Mouse (Mus musculus) heart, embryonic 11.5 days (tissue): ENCODE data around the gene Skap1. TPM values are rescaled to one million over a fixed set of nuclear protein-coding genes. Genes with fewer than 3 reads are reported as not detected.

Experiments used
- ATAC-seq: fragments of 200-750 bp; cut with Nextera tagmentation; replicated peaks from 2 replicates; pipeline ENCODE4 v1.8.0; 2017; ENCODE audit warnings: moderate library complexity; ENCODE audit not compliant: insufficient number of reproducible peaks, low FRiP score, low TSS enrichment
- H3K27ac ChIP-seq: fragments of 300-500 bp; sonication (generic); 2 replicates; pipeline ENCODE4 v1.5.1; 2014; ENCODE audit warnings: mild to moderate bottlenecking, low read depth, low read length
- H3K27me3 ChIP-seq: fragments of 300-500 bp; sonication (generic); 2 replicates; pipeline ENCODE4 v1.6.1; 2014; ENCODE audit warnings: mild to moderate bottlenecking, low read length, mixed read lengths; ENCODE audit not compliant: control insufficient read depth, insufficient read depth
- H3K36me3 ChIP-seq: fragments of 300-500 bp; sonication (generic); 2 replicates; pipeline ENCODE4 v1.6.1; 2014; ENCODE audit warnings: mild to moderate bottlenecking, low read length, moderate library complexity, mixed read lengths; ENCODE audit not compliant: control insufficient read depth, insufficient read depth
- H3K4me1 ChIP-seq: fragments of 300-500 bp; sonication (generic); 2 replicates; pipeline ENCODE4 v1.6.1; 2014; ENCODE audit warnings: low read length; ENCODE audit not compliant: control insufficient read depth, insufficient read depth
- H3K4me2 ChIP-seq: fragments of 300-500 bp; sonication (generic); 2 replicates; pipeline ENCODE4 v1.6.1; 2014; ENCODE audit warnings: mild to moderate bottlenecking, moderate library complexity
- H3K4me3 ChIP-seq: fragments of 300-500 bp; sonication (generic); 2 replicates; pipeline ENCODE4 v1.5.1; 2014; ENCODE audit warnings: low read depth, low read length
- H3K9ac ChIP-seq: fragments of 300-500 bp; sonication (generic); 2 replicates; pipeline ENCODE4 v1.6.1; 2014; ENCODE audit warnings: mild to moderate bottlenecking, low read depth, low read length, moderate library complexity
- H3K9me3 ChIP-seq: fragments of 300-500 bp; sonication (generic); replicated peaks from 2 replicates; pipeline ENCODE4 v1.6.1; 2016; ENCODE audit warnings: low read length; ENCODE audit not compliant: control insufficient read depth
- WGBS: fragments of 180-500 bp; shearing (Covaris S2); extraction: QIAGEN DNeasy Blood & Tissue Kit; methylation state at CpG from one replicate; pipeline ENCODE4 v1.1.7; 2014; ENCODE audit not compliant: insufficient replicate concordance; 5-methylcytosine and 5-hydroxymethylcytosine counted together
- polyA plus RNA-seq: library from polyadenylated mRNA; unstranded; fragments of >200 nt; fragmentation: Nextera tagmentation; extraction: Ambion mirVana; gene quantifications from 2 replicates; pipeline ENCODE4 v1.2.1, GENCODE M21; 2014

Skap1 gene
- polyA plus RNA-seq, 1 experiment from 2014 or later: 0.46 TPM

DNA sequence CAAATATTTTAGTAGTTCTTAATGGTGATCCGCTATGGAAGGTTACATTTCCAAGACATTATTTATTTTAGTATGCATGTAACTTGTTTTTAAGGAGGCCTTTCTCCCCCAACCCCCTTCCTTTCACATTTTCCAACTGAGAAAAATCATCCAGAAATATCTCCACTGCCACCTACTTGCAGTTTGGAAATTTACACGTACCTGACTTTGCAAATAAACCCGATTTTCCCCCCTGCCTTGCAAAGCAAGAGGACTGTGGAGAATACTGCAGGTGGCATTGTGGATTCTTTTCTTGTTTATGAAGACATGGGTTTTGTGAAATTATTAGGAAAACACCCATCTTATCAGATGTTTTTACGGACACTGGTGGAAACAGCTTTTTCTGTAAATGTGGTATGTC is 160.0 kb downstream of the Skap1 start:
- 55% methylated on average over 4 of the region's 4 CpGs for WGBS

DNA sequence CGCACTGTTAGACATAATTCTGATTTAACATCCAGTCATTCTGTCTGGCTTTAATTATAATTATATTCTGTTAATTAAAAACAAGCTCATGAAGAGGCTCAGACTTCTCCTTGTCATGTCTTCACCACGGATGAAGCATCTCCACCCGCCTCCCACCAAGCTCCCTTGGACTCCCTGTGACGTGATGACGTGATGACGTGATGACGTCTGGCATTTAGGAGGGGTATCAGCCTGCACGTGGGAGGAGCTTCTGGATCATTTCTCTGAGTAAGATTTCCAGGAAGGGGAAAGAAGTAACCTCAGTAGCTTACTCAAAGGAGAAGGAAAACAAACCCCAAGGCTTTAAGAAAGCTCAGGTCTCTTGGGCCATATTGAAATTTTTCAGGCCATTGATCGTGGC is 165.4 kb downstream of the Skap1 start:
- H3K4me2 ChIP-seq: peak overlapping the region; percentile 9; the same call in 1 of the 2 replicates
- ATAC-seq: no peak
- WGBS: 34% methylated on average over 9 of the region's 9 CpGs

More for the DNA sequence above, 160.0 kb downstream of the Skap1 start:
- Histone ChIP-seq H3K4me2 (no peak overlapping the region), H3K27ac (no peak overlapping the region), H3K9me3 (no peaks in the 10 kb centered on the region), H3K36me3 (no peaks in the 10 kb centered on the region), H3K27me3 (peaks cover 29% of the 10 kb centered on the region), H3K9ac (no peak overlapping the region), H3K4me3 (no peak overlapping the region), H3K4me1 (no peaks in the 10 kb centered on the region)
- ATAC-seq: no peak

DNA sequence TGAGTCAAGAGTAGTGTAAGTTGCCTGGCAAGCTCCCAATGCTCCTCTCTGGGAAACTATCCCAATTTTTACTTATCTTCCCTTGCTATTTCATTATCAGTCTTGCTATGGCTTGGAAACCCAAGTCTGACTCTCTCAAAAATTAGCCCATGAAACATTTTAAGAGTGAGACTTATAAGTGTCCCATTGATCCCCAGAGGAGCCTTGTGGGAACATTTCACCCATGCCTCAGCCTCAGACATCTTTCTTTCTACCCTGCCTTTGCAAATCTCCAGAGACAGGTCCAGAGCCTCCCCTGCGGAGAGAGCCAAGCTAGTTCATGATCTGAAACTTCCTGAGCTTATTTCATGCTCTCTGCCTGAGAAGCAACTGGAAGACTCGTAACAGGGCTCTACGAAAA is 167.1 kb downstream of the Skap1 start:
- 70% methylated on average over 3 of the region's 3 CpGs for WGBS
- peaks cover 11% of the 10 kb centered on the region; the same call in 1 of the 2 replicates for H3K27me3 ChIP-seq

More for the DNA sequence above, 165.4 kb downstream of the Skap1 start:
- H3K4me3 ChIP-seq: no peak overlapping the region
- H3K27me3 ChIP-seq: peaks cover 19% of the 10 kb centered on the region
- no peak overlapping the region for H3K9ac ChIP-seq
- H3K4me1 ChIP-seq: no peaks in the 10 kb centered on the region
- H3K36me3 ChIP-seq: no peaks in the 10 kb centered on the region
- no peaks in the 10 kb centered on the region for H3K9me3 ChIP-seq
- H3K27ac ChIP-seq: no peak overlapping the region

DNA sequence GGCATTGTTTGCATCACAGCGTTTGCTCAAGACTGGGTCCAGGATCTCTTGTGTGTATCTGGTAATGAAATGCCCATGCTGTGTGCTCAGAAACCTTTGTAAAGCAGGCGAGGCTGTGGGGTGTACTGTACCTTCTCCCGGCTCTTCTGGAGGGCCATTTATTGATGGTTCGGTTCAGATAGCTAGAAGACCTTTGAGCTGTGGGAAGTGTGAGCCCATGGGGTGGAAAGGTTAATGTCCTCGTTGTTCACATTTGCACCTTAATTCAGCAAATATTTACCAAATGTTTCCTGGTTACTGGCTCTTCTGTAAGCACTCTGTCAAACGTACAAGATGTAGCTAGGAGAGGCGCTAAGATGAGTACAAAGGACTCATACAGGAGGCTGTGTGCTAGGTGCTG is 173.5 kb downstream of the Skap1 start:
- Histone ChIP-seq H3K4me1 (no peaks in the 10 kb centered on the region), H3K4me3 (no peak overlapping the region), H3K27ac (no peak overlapping the region), H3K9ac (no peak overlapping the region), H3K36me3 (no peaks in the 10 kb centered on the region), H3K4me2 (no peak overlapping the region), H3K27me3 (peaks cover 6% of the 10 kb centered on the region), H3K9me3 (no peaks in the 10 kb centered on the region)
- no peak for ATAC-seq
- WGBS: 67% methylated on average over 7 of the region's 7 CpGs

More for the DNA sequence above, 167.1 kb downstream of the Skap1 start:
- no peak for ATAC-seq
- Histone ChIP-seq H3K4me3 (no peak overlapping the region), H3K4me1 (no peaks in the 10 kb centered on the region), H3K9ac (no peak overlapping the region), H3K4me2 (no peak overlapping the region), H3K36me3 (no peaks in the 10 kb centered on the region), H3K27ac (no peak overlapping the region), H3K9me3 (no peaks in the 10 kb centered on the region)

DNA sequence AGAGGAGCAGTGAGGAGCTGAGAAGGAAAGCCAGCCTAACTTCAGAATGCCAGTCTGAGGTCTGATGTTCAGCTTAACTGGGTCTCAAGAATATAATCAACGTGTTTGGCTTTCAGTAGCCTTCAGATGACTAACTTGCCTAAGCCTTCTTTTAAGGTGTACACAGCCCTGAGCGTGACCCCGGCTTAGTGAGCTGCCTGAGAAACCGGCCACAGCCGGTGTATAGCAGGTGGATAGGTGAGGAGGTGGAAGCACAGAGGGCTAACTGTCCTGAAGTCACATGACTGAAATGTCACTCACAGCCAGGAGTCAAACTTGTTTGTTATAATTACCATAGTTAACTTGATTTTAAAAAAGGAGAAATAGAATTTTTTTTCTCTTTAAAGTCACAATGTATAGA is 175.4 kb downstream of the Skap1 start:
- Histone ChIP-seq H3K4me3 (no peak overlapping the region), H3K9me3 (no peaks in the 10 kb centered on the region), H3K27me3 (peaks cover 6% of the 10 kb centered on the region), H3K36me3 (no peaks in the 10 kb centered on the region), H3K4me1 (no peaks in the 10 kb centered on the region), H3K27ac (no peak overlapping the region), H3K4me2 (no peak overlapping the region), H3K9ac (no peak overlapping the region)
- no peak for ATAC-seq
- WGBS: 66% methylated on average over 5 of the region's 5 CpGs

DNA sequence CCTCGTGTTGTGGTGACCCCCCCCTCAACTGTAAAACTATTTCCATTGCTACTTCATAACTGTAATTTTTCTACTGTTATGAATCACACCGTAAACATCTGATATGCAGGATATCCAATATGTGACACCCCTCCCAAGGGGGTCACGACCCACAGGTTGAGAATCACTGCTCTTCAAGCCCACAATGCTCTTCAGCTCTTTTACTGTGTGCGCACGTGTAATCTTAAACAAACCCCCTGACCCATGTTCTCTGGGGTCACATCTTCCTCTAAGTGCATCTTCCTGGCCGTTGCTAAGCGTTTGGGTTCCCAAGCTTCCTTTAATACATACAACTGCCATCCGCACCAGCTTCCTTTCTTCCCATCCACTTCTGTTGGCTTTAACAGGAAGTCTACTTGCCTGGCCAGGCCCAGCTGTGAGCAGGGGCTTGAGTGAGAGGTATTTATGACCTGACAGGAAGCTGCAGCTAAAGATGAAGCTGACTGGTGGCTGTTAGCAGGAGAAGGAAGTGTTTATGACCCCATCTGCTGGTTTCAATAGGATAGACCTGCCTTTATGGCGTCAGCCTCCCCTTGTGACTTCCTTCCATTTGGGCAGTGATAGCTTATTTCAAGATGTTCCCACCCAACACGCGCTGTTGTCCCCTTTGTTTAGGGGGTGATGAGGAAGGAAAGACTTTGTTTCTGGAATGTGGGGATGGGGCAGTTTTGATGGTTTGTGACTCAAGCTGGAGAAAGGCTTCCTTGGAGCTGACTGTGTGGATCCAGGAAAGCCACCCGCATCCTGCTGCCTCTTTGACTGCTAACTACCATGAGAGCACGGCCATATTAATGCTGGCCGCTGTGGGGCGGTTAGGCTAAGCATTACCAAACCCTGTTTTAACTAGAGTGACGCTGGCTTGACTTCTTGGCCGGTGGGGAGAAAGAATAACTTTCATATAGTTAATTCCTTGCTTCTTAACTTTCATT is 178.1 kb downstream of the Skap1 start:
- no peak overlapping the region for H3K9ac ChIP-seq
- WGBS: 63% methylated on average over 17 of the region's 17 CpGs
- H3K4me2 ChIP-seq: no peak overlapping the region
- H3K9me3 ChIP-seq: no peaks in the 10 kb centered on the region
- peaks cover 6% of the 10 kb centered on the region for H3K27me3 ChIP-seq
- ATAC-seq: no peak
- no peak overlapping the region for H3K27ac ChIP-seq
- no peak overlapping the region for H3K4me3 ChIP-seq
- H3K36me3 ChIP-seq: no peaks in the 10 kb centered on the region
- H3K4me1 ChIP-seq: 0 out of 2 replicates have a peak, but pooled peaks cover 4% of the 10 kb centered on the region

DNA sequence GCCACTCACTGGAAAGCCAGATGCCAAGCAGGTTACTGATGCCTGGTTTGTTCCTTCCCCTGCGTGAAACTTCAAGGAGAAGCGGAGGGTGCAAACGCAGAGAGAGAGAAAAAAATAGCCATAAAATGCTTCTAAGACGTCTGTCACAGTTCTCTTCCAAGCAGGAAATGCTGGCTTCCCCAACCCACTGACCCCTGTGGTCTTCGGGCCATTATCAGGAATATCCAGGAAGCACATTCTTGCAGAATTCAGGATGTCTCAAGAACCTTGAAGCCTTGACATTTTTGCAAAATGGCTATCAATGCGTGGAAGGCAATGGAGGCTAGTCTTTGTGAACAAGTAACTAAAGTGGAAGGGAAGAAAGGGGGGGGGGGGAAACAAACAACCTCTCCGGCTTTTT is 180.6 kb downstream of the Skap1 start:
- no peak overlapping the region for H3K4me2 ChIP-seq
- no peak overlapping the region for H3K9ac ChIP-seq
- H3K27me3 ChIP-seq: peaks cover 2% of the 10 kb centered on the region; the same call in 1 of the 2 replicates
- H3K4me1 ChIP-seq: 0 out of 2 replicates have a peak, but pooled peaks cover 4% of the 10 kb centered on the region
- ATAC-seq: no peak
- H3K36me3 ChIP-seq: no peaks in the 10 kb centered on the region
- no peaks in the 10 kb centered on the region for H3K9me3 ChIP-seq
- H3K4me3 ChIP-seq: no peak overlapping the region
- H3K27ac ChIP-seq: no peak overlapping the region
- 49% methylated on average over 7 of the region's 7 CpGs for WGBS

DNA sequence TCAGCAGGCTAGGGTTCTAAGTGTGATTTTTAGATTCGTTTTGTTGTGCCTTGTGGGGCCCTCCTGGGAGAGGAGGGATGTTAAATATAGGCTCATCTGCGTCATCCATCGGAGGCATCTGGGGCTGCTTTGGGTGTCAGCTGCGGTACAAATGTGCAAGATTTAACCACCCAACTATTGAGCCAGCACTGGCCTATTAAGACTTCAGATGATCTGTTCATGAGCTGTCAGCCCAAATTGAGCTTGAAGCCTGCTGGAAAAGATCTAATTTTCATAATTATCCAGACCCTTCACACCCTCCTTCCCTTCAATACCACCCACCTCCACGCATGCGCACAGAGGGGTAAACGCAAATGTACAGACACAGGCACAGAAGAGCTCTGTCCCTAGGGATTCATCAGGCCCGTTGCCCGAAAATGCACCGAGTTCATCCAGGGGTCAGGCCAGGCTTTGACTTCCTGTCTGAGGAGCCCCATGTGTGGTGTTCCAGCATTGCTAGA is 181.2 kb downstream of the Skap1 start:
- H3K4me1 ChIP-seq: 0 out of 2 replicates have a peak, but pooled peaks cover 4% of the 10 kb centered on the region

More for the DNA sequence above, 181.2 kb downstream of the Skap1 start:
- Histone ChIP-seq H3K9me3 (no peaks in the 10 kb centered on the region), H3K4me3 (no peak overlapping the region), H3K36me3 (no peaks in the 10 kb centered on the region), H3K4me2 (no peak overlapping the region), H3K27ac (no peak overlapping the region), H3K9ac (no peak overlapping the region), H3K27me3 (no peaks in the 10 kb centered on the region; the same call in 1 of the 2 replicates)
- WGBS: 60% methylated on average over 10 of the region's 10 CpGs
- ATAC-seq: no peak
